Mouse (Mus musculus) small intestine, adult 2 months (tissue): Measurements from ENCODE around the gene Gm12886.

ENCODE experiments used
- CTCF ChIP-seq: fragments of 200-500 bp; IDR thresholded peaks from 2 replicates; pipeline ENCODE4 v1.5.1; 2012; ENCODE audit warnings: low read depth, mild to moderate bottlenecking, control low read depth, inconsistent platforms, low read length, moderate library complexity, mixed read lengths; ENCODE audit not compliant: insufficient replicate concordance, insufficient read length; ENCODE audit errors: extremely low read depth
- POLR2A ChIP-seq: fragments of 200-500 bp; IDR thresholded peaks from 2 replicates; pipeline ENCODE4 v1.6.1; 2012; ENCODE audit warnings: low read depth, mild to moderate bottlenecking, control low read depth, inconsistent platforms, low read length, moderate library complexity

DNA sequence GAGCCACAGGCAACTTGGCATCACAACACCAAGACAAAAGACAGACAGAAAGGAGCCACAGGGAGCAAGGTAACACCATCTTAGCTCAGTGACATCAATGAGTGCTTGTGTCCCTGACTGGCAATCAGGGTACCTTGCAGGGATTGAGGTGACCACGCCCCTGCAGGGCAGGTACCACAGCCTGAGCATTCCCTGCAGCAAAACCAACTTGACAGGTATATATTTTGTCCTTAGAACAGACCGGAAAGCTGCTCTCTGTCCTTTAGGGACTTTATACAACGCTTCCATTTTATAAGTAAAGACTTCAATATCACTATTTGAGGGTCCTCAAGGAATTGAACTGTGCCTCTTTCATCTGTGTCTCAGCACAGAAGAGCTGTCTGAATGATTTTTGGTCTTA is at the start of gene Gm12886:
- TF ChIP-seq CTCF: no peak
- TF ChIP-seq POLR2A: no peak
